Mouse (Mus musculus) megakaryocyte-erythroid progenitor cell, adult 5-6 weeks (primary cell): ENCODE results near the gene Zfyve21. TPM values are rescaled to one million over a fixed set of nuclear protein-coding genes. Genes with fewer than 3 reads are reported as not detected.

Experiments
- total RNA-seq, 2 experiments: library from RNA; stranded (forward) in 1 of 2; stranded (reverse) in 1 of 2; fragments of 200-1000, 215-1000 nt in 1 of 2; fragments of >200 nt in 1 of 2; fragmentation: Nextera tagmentation in 1 of 2; gene quantifications; 2 replicates each; pipeline ENCODE4 v1.2.3; 2014 to 2017

Gene Zfyve21
- total RNA-seq, 2 experiments from 2014 or later = 9.6 to 20.4 TPM

Other genes with a start within 250 kb of the Zfyve21 start
- 56.3 and 62.2 TPM in 2 replicates for gene Mark3, start 239.6 kb upstream of the Zfyve21 start, total RNA-seq (2014; fragmentation: Nextera tagmentation)
- 55.2 and 81.3 TPM in 2 replicates for gene Mark3, start 239.6 kb upstream of the Zfyve21 start, total RNA-seq (2017)
- 2.7 TPM in 1 of 2 replicates, not detected in the other for gene Ckb, start 141.8 kb upstream of the Zfyve21 start, total RNA-seq (2014; fragmentation: Nextera tagmentation)
- 1.5 and 4.4 TPM in 2 replicates for gene Ckb, start 141.8 kb upstream of the Zfyve21 start, total RNA-seq (2017)
- 20.5 and 26.7 TPM in 2 replicates for gene Trmt61a, start 136.1 kb upstream of the Zfyve21 start, total RNA-seq (2014; fragmentation: Nextera tagmentation)
- gene Trmt61a, start 136.1 kb upstream of the Zfyve21 start, total RNA-seq (2017) = 11.1 and 15.4 TPM in 2 replicates
- 27.7 and 28.9 TPM in 2 replicates for gene Bag5, start 100.9 kb upstream of the Zfyve21 start, total RNA-seq (2014; fragmentation: Nextera tagmentation)
- gene Bag5, start 100.9 kb upstream of the Zfyve21 start, total RNA-seq (2017) = 33.0 and 52.3 TPM in 2 replicates
- 62.7 and 67.7 TPM in 2 replicates for gene Apopt1, start 100.9 kb upstream of the Zfyve21 start, total RNA-seq (2014; fragmentation: Nextera tagmentation)
- gene Apopt1, start 100.9 kb upstream of the Zfyve21 start, total RNA-seq (2017) = 55.5 and 56.4 TPM in 2 replicates
- 35.3 and 58.3 TPM in 2 replicates for gene Klc1, start 55.3 kb upstream of the Zfyve21 start, total RNA-seq (2014; fragmentation: Nextera tagmentation)
- gene Klc1, start 55.3 kb upstream of the Zfyve21 start, total RNA-seq (2017) = 28.3 and 36.1 TPM in 2 replicates
- gene Xrcc3, start 297 bp upstream of the Zfyve21 start, total RNA-seq (2014; fragmentation: Nextera tagmentation) = 32.1 and 34.7 TPM in 2 replicates
- 6.7 and 11.2 TPM in 2 replicates for gene Xrcc3, start 297 bp upstream of the Zfyve21 start, total RNA-seq (2017)
- gene Ppp1r13b, start 93.9 kb downstream of the Zfyve21 start, total RNA-seq (2014; fragmentation: Nextera tagmentation) = 6.7 and 8.2 TPM in 2 replicates
- 6.0 and 7.1 TPM in 2 replicates for gene Ppp1r13b, start 93.9 kb downstream of the Zfyve21 start, total RNA-seq (2017)
- 536 and 684 TPM in 2 replicates for gene Atp5mpl, start 152.8 kb downstream of the Zfyve21 start, total RNA-seq (2014; fragmentation: Nextera tagmentation)
- gene Atp5mpl, start 152.8 kb downstream of the Zfyve21 start, total RNA-seq (2017) = 637 and 817 TPM in 2 replicates
- not detected in 2 replicates for gene Tdrd9, start 157.4 kb downstream of the Zfyve21 start, total RNA-seq (2014; fragmentation: Nextera tagmentation)
- gene Tdrd9, start 157.4 kb downstream of the Zfyve21 start, total RNA-seq (2017) = not detected in 2 replicates
- not detected in 2 replicates for gene Rd3l, start 167.1 kb downstream of the Zfyve21 start, total RNA-seq (2014; fragmentation: Nextera tagmentation)
- gene Rd3l, start 167.1 kb downstream of the Zfyve21 start, total RNA-seq (2017) = not detected in 2 replicates